Mouse (Mus musculus) ES-E14 (cell line): ENCODE results near the gene Plekhd1.

Experiments
- CHD2 ChIP-seq: IDR thresholded peaks from 2 replicates; pipeline ENCODE4 v1.6.1; 2014; ENCODE audit warnings: mild to moderate bottlenecking, low read depth, low read length, inconsistent platforms
- HCFC1 ChIP-seq: IDR thresholded peaks from 2 replicates; pipeline ENCODE4 v1.6.1; 2012; ENCODE audit warnings: low read length, inconsistent platforms, borderline replicate concordance; ENCODE audit not compliant: insufficient read depth
- MAFK ChIP-seq: IDR thresholded peaks from 2 replicates; pipeline ENCODE4 v1.6.1; 2014; ENCODE audit warnings: mild to moderate bottlenecking, low read depth, low read length, inconsistent platforms; ENCODE audit not compliant: insufficient read depth
- ZC3H11A ChIP-seq: IDR thresholded peaks from 2 replicates; pipeline ENCODE4 v1.6.1; 2012; ENCODE audit warnings: low read depth, mild to moderate bottlenecking, inconsistent platforms, low read length, borderline replicate concordance
- ZNF384 ChIP-seq: IDR thresholded peaks from 2 replicates; pipeline ENCODE4 v1.6.1; 2012; ENCODE audit warnings: low read depth, low read length, inconsistent platforms

DNA sequence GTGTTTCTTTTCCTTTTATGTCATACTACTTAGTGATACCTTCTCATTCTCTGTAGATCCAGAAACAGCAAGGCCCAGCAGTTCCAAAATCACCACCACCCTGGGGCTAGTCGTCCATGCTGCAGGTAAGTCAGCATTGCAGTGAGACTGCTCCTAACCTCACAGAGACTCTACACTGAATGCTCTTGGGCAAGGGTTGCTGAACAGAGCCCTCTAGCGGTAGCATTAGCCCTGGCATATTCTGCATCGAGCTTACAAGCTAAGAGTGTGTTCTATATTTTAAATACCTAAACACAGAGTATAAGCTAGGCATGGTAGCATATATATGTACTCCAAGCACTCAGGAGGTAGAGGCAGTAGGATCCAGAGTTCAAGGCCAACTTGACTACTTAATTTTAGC is 19.2 kb upstream of the Plekhd1 start:
- no peak for TF ChIP-seq MAFK
- no peak for TF ChIP-seq CHD2
- no peak for TF ChIP-seq ZC3H11A
- TF ChIP-seq ZNF384: no peak
- no peak for TF ChIP-seq HCFC1
